15 mouse cellular contexts compared by ENCODE assay signal in the genomic region with DNA sequence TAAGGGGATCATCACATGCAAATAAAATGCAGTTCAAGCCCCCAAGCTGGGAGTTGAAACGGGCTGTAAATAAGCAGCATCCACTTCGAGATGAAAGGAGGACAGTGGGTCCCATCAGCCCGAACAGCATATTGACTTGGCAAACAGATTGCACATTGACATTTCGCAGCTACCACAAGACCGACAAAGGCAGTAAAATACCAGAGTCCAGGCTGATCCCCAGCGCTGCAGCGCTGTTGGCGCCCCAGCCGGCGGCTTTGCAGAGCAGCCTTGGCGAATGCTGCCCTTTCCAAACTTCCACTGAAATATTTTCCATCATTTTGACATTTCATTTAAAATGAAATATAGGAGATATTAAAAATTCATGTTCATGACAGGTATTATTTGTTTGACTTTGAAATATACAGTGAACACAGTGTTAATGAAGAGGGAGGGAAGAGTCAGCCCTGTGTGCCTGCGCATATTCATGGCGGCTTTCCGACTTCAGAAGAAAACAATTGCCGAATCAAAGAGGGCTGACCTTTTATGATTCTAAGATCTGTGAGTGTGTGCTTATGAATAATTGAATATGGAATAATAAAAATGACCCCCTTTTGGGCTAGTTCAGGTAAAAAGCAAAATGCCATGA.
DNase-seq lines count a peak whose midpoint lies in the region; ATAC-seq lines count a peak whose summit lies in the region.
"Had no signal": no experiment of that assay in that cellular context is flagged by ENCODE, and none has a peak within 500 bp of the region (broad histone marks: within the 10 kb centered on the region; RNA-seq: fewer than 3 reads in every experiment).

No protein-coding gene starts in this region.

- H3K36me3 ChIP-seq in neural tube, embryonic 11.5 days (ENCODE audit: control insufficient read depth, insufficient read depth, low read length) = no peaks in the 10 kb centered on the region
- H3K36me3 ChIP-seq in midbrain, embryonic 15.5 days (replicated peaks) = no peaks in the 10 kb centered on the region
- H3K36me3 ChIP-seq: liver, embryonic 15.5 days had no signal

- H3K4me1 ChIP-seq in neural tube, embryonic 11.5 days (ENCODE audit: control insufficient read depth, insufficient read depth, low read length) = no peaks in the 10 kb centered on the region
- peaks cover 3% of the 10 kb centered on the region; the same call in 1 of the 2 replicates for H3K4me1 ChIP-seq in midbrain, embryonic 15.5 days
- H3K4me1 ChIP-seq: liver, embryonic 15.5 days had no signal

- no peak for ATAC-seq in cerebellum, adult (ENCODE audit: insufficient number of reproducible peaks, low FRiP score, low TSS enrichment)
- no peak for ATAC-seq in neural tube, embryonic 11.5 days (ENCODE audit: insufficient read depth, low FRiP score, low TSS enrichment)
- peak; percentile 83 for ATAC-seq in midbrain, embryonic 15.5 days (replicated peaks)
- ATAC-seq: activated CD4-positive, CD25-positive, alpha-beta regulatory T cell, adult 4 months; lung, postnatal 0 days; Patski had no signal

- H3K27me3 ChIP-seq in neural tube, embryonic 11.5 days (ENCODE audit: control insufficient read depth, insufficient read depth, low read length) = no peaks in the 10 kb centered on the region
- H3K27me3 ChIP-seq in midbrain, embryonic 15.5 days (replicated peaks) = no peaks in the 10 kb centered on the region
- H3K27me3 ChIP-seq: liver, embryonic 15.5 days had no signal

- H3K4me2 ChIP-seq in neural tube, embryonic 11.5 days (ENCODE audit: low read depth) = no peak overlapping the region
- H3K4me2 ChIP-seq in midbrain, embryonic 15.5 days = peak overlapping the region; percentile 23
- H3K4me2 ChIP-seq: heart, embryonic 11.5 days; liver, embryonic 15.5 days had no signal

- no peak overlapping the region for H3K9ac ChIP-seq in neural tube, embryonic 11.5 days (ENCODE audit: low read length)
- H3K9ac ChIP-seq in midbrain, embryonic 15.5 days = no peak overlapping the region
- H3K9ac ChIP-seq: liver, embryonic 15.5 days had no signal

- H3K9me3 ChIP-seq in neural tube, embryonic 11.5 days (ENCODE audit: control insufficient read depth, low read length) = no peaks in the 10 kb centered on the region
- no peaks in the 10 kb centered on the region for H3K9me3 ChIP-seq in midbrain, embryonic 15.5 days
- H3K9me3 ChIP-seq: liver, embryonic 15.5 days had no signal

- WGBS in neural tube, embryonic 11.5 days = 72% methylated on average over 15 of the region's 15 CpGs
- WGBS in midbrain, embryonic 15.5 days = 53% methylated on average over 15 of the region's 15 CpGs

- no peak overlapping the region for H3K27ac ChIP-seq in neural tube, embryonic 11.5 days (ENCODE audit: low read depth, low read length)
- H3K27ac ChIP-seq in midbrain, embryonic 15.5 days = peak overlapping the region; percentile 30; the same call in 1 of the 2 replicates
- H3K27ac ChIP-seq: liver, embryonic 15.5 days had no signal

- DNase-seq in cerebellum, postnatal 25 days = peak; percentile 9 to 20
- DNase-seq in neural tube, embryonic 11.5 days (ENCODE audit: low spot score) = peak; percentile 25
- DNase-seq in neural tube, embryonic 10.5 days (ENCODE audit: extremely low spot score, low spot score) = no peak
- no peak for DNase-seq in right cerebral cortex, postnatal 4 days
- DNase-seq in layer of hippocampus, adult 9-11 months = no peak
- DNase-seq: adrenal gland, postnatal 25 days; heart, postnatal 14 days; kidney, adult 9 months had no signal

- H3K4me3 ChIP-seq in neural tube, embryonic 11.5 days (ENCODE audit: low read depth, low read length) = no peak overlapping the region
- H3K4me3 ChIP-seq in midbrain, embryonic 15.5 days = no peak overlapping the region
- H3K4me3 ChIP-seq: liver, embryonic 15.5 days had no signal

Comparison
In these comparisons a context has a peak if more than half of its experiments do, and no peak if none do; other contexts are left out.
1. DNase-seq: peak in cerebellum, postnatal 25 days (2 of 2) and neural tube, embryonic 11.5 days (single experiment); none in neural tube, embryonic 10.5 days (single experiment), right cerebral cortex, postnatal 4 days (single experiment) and layer of hippocampus, adult 9-11 months (single experiment).